Mouse (Mus musculus): ENCODE measurements around the gene Pga5. TPM values are rescaled to one million over a fixed set of nuclear protein-coding genes. Genes with fewer than 3 reads are reported as not detected.

Gene Pga5
- total and polyA plus RNA-seq, 3 experiments: 0.08 TPM; not detected in 2

DNA sequence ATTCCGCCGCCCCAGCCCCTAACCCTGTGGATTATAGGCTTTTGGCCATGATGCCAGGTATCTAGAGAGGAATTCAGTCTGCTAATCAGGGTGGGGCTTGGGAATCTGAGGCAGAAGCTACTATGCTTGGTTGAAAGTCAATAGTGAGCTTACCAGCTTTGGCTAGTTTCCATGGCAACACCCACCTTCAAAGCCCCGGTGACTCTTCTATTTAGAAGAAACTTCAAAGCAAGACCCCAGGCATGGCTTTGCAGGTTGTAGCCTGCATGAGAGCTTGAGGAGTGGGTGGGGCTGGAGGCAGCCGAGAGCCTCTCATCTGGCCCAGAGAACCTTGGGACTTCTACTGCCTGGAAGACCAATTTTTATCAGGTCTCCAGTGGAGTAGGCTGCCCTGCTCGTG is 45.8 kb upstream of the Pga5 start:
- no peaks in the 10 kb centered on the region for H3K79me2 ChIP-seq (replicated peaks; ENCODE audit: control insufficient read depth, extremely low read depth, insufficient read depth, poor library complexity, severe bottlenecking)
- dilution Hi-C loops (cut with MboI; ENCODE audit: extremely low pct_ligation_motif_present, extremely low pct_unique_long_range_greater_than_20kb, low sequenced_read_pairs) (no loop called here), in situ Hi-C loops (cut with MboI; ENCODE audit: low pct_ligation_motif_present, low pct_unique_long_range_greater_than_20kb, low sequenced_read_pairs) (no loop called here)
- peaks cover 4 to 13% of the 10 kb centered on the region in 2 experiments for H3K4me1 ChIP-seq (ENCODE audit: control insufficient read depth in 1 of 2, insufficient read depth in 2 of 2)
- H3K27me3 ChIP-seq (replicated peaks): no peaks in the 10 kb centered on the region
- H3K9ac ChIP-seq (ENCODE audit: insufficient read depth, low read depth): no peak overlapping the region
- no peaks in the 10 kb centered on the region for H3K9me3 ChIP-seq (replicated peaks; ENCODE audit: low read length)
- no peak overlapping the region for H3K4me3 ChIP-seq (replicated peaks in 1 of 3; ENCODE audit: low read depth in 2 of 3, low read length in 2 of 3, poor library complexity in 1 of 3)
- no peak overlapping the region for H3K4me2 ChIP-seq (ENCODE audit: insufficient read depth, low read depth, poor library complexity, severe bottlenecking)
- H3K27ac ChIP-seq (ENCODE audit: insufficient read depth, low read depth): no peak overlapping the region
- H3K36me3 ChIP-seq (replicated peaks in 1 of 2; ENCODE audit: control insufficient read depth in 1 of 2, insufficient read depth in 1 of 2, low read length in 1 of 2): peaks cover 0 to 96% of the 10 kb centered on the region in 2 experiments
- TF ChIP-seq NRF1 (IDR thresholded peaks at IDR 0.05; ENCODE audit: low read depth, low read length) (no peak), SMC3 (IDR thresholded peaks at IDR 0.05; ENCODE audit: low read depth, low read length) (no peak)
- DNase-seq (ENCODE audit: extremely low read depth): no peak

DNA sequence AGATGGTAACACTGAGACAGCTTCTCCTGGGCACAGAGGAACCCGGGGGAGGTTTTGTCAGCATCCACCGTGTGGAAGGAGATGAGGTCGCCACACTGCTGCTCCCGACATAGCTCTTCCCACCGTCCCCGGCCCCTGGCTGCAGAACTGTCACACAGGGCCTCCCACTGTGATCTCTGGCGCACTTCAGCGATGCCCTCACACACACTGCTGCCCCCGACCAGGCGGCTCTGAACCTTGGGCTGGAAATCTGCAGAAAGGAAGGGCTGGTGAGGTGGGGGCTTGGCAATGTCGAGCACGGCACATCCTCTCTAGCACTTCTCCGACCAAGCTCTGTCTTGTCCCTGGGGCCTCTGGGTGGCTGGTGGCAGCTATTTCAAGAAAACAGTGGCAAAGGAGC is 45.2 kb upstream of the Pga5 start:
- Histone ChIP-seq H3K4me3 (replicated peaks in 1 of 3; ENCODE audit: low read depth in 2 of 3, low read length in 2 of 3, poor library complexity in 1 of 3) (no peak overlapping the region), H3K79me2 (replicated peaks; ENCODE audit: control insufficient read depth, extremely low read depth, insufficient read depth, poor library complexity, severe bottlenecking) (no peaks in the 10 kb centered on the region), H3K9ac (ENCODE audit: insufficient read depth, low read depth) (no peak overlapping the region), H3K4me1 (ENCODE audit: control insufficient read depth in 1 of 2, insufficient read depth in 2 of 2) (peaks cover under 1 to 7% of the 10 kb centered on the region in 2 experiments), H3K4me2 (ENCODE audit: insufficient read depth, low read depth, poor library complexity, severe bottlenecking) (no peak overlapping the region), H3K27me3 (replicated peaks) (no peaks in the 10 kb centered on the region), H3K9me3 (replicated peaks; ENCODE audit: low read length) (no peaks in the 10 kb centered on the region), H3K27ac (ENCODE audit: insufficient read depth, low read depth) (no peak overlapping the region), H3K36me3 (replicated peaks in 1 of 2; ENCODE audit: control insufficient read depth in 1 of 2, insufficient read depth in 1 of 2, low read length in 1 of 2) (peaks cover 0 to 96% of the 10 kb centered on the region in 2 experiments)
- DNase-seq (ENCODE audit: extremely low read depth): no peak
- dilution Hi-C loops (cut with MboI; ENCODE audit: extremely low pct_ligation_motif_present, extremely low pct_unique_long_range_greater_than_20kb, low sequenced_read_pairs): no loop called here
- no peak for TF ChIP-seq ZMIZ1 (IDR thresholded peaks at IDR 0.05; ENCODE audit: low read depth, low read length)
- no peak for TF ChIP-seq MYC (IDR thresholded peaks at IDR 0.05; ENCODE audit: low read depth, low read length)
- no peak for TF ChIP-seq SIN3A (IDR thresholded peaks at IDR 0.05; ENCODE audit: low read length)
- TF ChIP-seq EP300 (IDR thresholded peaks at IDR 0.05; ENCODE audit: low read length): no peak
- no peak for TF ChIP-seq JUND (conservative IDR thresholded peaks at IDR 0.05; ENCODE audit: low read depth, low read length)
- no peak for TF ChIP-seq MAFK (IDR thresholded peaks at IDR 0.05; ENCODE audit: insufficient replicate concordance, low read length)
- no peak for TF ChIP-seq TCF12 (IDR thresholded peaks at IDR 0.05; ENCODE audit: low read depth, low read length)
- TF ChIP-seq RCOR1 (conservative IDR thresholded peaks at IDR 0.05; ENCODE audit: low read depth, low read length): no peak
- TF ChIP-seq USF2 (conservative IDR thresholded peaks at IDR 0.05; ENCODE audit: low read depth, low read length): no peak
- no peak for TF ChIP-seq HCFC1 (IDR thresholded peaks at IDR 0.05; ENCODE audit: low read depth, low read length)
- no peak for TF ChIP-seq BHLHE40 (IDR thresholded peaks at IDR 0.05; ENCODE audit: low read depth, low read length)
- no peak for TF ChIP-seq CHD1 (IDR thresholded peaks at IDR 0.05; ENCODE audit: low read depth, low read length)
- TF ChIP-seq POLR2A (IDR thresholded peaks at IDR 0.05; ENCODE audit: low read depth, low read length): no peak
- TF ChIP-seq IRF4 (IDR thresholded peaks at IDR 0.05; ENCODE audit: low read depth, low read length): no peak
- TF ChIP-seq PAX5 (IDR thresholded peaks at IDR 0.05; ENCODE audit: low read length): no peak
- TF ChIP-seq ZC3H11A (IDR thresholded peaks at IDR 0.05; ENCODE audit: low read depth, low read length): no peak
- TF ChIP-seq ZNF384 (IDR thresholded peaks at IDR 0.05; ENCODE audit: low read depth, low read length): no peak
- TF ChIP-seq ZKSCAN1 (IDR thresholded peaks at IDR 0.05; ENCODE audit: borderline replicate concordance, low read depth, low read length): no peak
- in situ Hi-C loops (cut with MboI; ENCODE audit: low pct_ligation_motif_present, low pct_unique_long_range_greater_than_20kb, low sequenced_read_pairs): no loop called here

All from CH12.LX (cell line).